Mouse (Mus musculus) stomach, postnatal 0 days (tissue): Measurements from ENCODE around the gene Dlx2.

Source experiments
- CTCF ChIP-seq: IDR thresholded peaks from 2 replicates; pipeline ENCODE4 v1.5.1; 2016; ENCODE audit warnings: antibody characterized with exemption, low read depth, mild to moderate bottlenecking, moderate library complexity
- EP300 ChIP-seq: optimal IDR thresholded peaks from 2 replicates; pipeline ENCODE3; 2016; ENCODE audit warnings: antibody characterized with exemption

DNA sequence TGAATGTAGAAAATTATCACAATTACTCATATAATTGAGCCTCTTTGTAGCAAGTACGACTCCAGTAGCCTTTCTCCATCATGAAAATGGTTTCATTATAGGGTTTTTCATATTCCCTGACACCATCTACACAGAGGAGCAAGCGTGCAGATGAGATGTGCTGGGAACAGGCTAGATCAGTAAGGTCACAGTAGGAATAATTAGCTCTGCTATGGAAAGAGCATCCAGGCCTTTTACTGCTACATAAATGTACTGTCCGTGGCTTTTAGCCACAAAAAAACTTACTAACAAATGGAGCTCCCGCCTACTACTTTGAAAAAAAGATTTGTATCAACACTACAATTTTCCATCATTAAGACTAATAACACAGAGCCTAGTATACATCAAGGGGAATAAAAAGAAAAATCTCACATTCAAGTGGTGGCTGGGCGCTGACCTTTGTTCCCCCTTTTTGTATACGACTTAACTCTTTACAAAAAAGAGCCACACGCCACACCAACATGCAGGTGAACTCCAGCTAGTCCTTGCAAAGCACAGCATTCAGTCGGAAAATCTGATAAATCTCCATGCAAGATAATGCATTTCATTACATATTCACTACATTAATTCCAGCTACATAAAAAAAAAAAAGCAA, 29.0 kb downstream of the Dlx2 start:
- no peak for TF ChIP-seq CTCF
- no peak for TF ChIP-seq EP300
